Mouse (Mus musculus): ENCODE results near the gene Fam210b. TPM values are rescaled to one million over a fixed set of nuclear protein-coding genes. Genes with fewer than 3 reads are reported as not detected.

The Fam210b gene
- polyA plus RNA-seq, 1 experiment from 2014 or later, result 128 TPM

DNA sequence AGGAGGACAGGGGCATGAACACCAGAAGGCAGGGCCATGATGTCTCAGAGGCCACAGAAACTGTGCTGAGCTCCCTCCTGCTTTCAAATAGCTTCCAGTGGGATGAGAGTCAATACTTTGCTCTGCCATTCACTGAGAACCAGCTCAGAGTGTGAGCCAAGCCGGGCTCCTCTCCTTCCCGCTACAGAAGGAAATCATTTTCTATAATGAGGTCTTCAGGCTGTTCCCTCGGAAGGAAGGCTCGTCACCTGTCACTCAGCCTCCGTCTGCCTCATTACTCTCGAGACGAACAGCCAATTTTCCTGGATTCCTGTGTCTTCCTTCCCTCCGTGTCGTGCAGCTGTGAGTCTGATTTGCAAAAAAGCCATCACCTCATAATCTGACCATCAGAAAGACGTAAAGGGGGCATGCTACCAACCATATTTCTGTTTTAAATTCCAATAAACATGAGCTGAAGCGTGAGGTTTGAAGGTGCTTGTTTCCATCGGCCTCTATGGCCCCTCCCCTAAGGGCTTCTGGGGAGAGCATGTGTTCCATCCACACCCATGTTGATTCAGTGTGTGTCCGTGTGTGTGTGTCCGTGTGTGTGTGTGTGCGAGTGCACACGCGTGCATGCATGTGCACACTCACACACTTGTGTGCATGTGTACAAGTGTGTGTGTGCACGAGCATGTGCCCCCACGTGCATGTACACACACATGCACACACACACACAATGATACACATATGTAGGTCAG lies 7.0 kb upstream of the Fam210b start:
- H3K4me2 ChIP-seq, result no peak overlapping the region
- no peaks in the 10 kb centered on the region for H3K4me1 ChIP-seq
- peaks cover 13% of the 10 kb centered on the region; the same call in 1 of the 2 replicates for H3K27me3 ChIP-seq (replicated peaks)
- no peak overlapping the region for H3K9ac ChIP-seq
- no peak overlapping the region for H3K4me3 ChIP-seq
- H3K36me3 ChIP-seq, result no peaks in the 10 kb centered on the region
- WGBS (ENCODE audit: insufficient replicate concordance), result 77% methylated on average over 19 of the region's 19 CpGs
- no peak overlapping the region for H3K27ac ChIP-seq
- ATAC-seq, result no peak
- H3K9me3 ChIP-seq (replicated peaks), result 0 out of 2 replicates have a peak, but pooled peaks cover 4% of the 10 kb centered on the region

DNA sequence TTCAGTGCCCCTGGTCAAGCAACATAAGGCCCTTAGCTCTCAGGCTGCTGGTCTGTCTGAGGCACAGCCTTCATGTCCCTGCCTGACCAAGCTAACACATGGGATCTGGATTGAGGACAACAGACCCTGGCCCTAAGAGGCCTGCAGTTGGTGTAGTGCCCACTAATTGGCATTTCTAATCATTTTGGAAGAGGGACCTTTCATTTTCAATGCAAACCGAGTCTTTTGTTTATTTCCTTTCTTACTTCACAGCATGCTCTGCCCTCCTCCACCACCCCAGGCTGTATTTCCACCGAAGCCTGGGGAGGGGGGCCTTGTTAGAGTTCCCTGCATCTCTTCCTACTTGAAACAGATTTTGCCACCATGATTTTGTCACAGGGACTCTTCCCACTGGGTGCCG lies 4.4 kb upstream of the Fam210b start:
- Histone ChIP-seq H3K4me1 (peaks cover 15% of the 10 kb centered on the region), H3K36me3 (no peaks in the 10 kb centered on the region), H3K4me3 (no peak overlapping the region), H3K4me2 (no peak overlapping the region), H3K27me3 (replicated peaks) (peaks cover 8% of the 10 kb centered on the region; the same call in 1 of the 2 replicates), H3K9ac (no peak overlapping the region), H3K9me3 (replicated peaks) (0 out of 2 replicates have a peak, but pooled peaks cover 4% of the 10 kb centered on the region), H3K27ac (no peak overlapping the region)
- 57% methylated on average over 3 of the region's 3 CpGs for WGBS (ENCODE audit: insufficient replicate concordance)
- ATAC-seq, result no peak

GRCm38 (mm10) chr2:172341606-172342005 lies 3.8 kb upstream of the Fam210b start:
- ATAC-seq, result no peak
- no peaks in the 10 kb centered on the region for H3K36me3 ChIP-seq
- H3K4me2 ChIP-seq, result no peak overlapping the region
- peaks cover 17% of the 10 kb centered on the region for H3K4me1 ChIP-seq
- no peak overlapping the region for H3K4me3 ChIP-seq
- peaks cover 8% of the 10 kb centered on the region; the same call in 1 of the 2 replicates for H3K27me3 ChIP-seq (replicated peaks)
- H3K9ac ChIP-seq, result no peak overlapping the region
- 52% methylated on average over 5 of the region's 5 CpGs for WGBS (ENCODE audit: insufficient replicate concordance)
- no peak overlapping the region for H3K27ac ChIP-seq
- 0 out of 2 replicates have a peak, but pooled peaks cover under 1% of the 10 kb centered on the region for H3K9me3 ChIP-seq (replicated peaks)

GRCm38 (mm10) chr2:172343751-172344150 lies 1.6 kb upstream of the Fam210b start:
- H3K27me3 ChIP-seq (replicated peaks), result peaks cover 8% of the 10 kb centered on the region; the same call in 1 of the 2 replicates
- no peak overlapping the region for H3K27ac ChIP-seq
- H3K4me2 ChIP-seq, result no peak overlapping the region
- H3K36me3 ChIP-seq, result peaks cover 9% of the 10 kb centered on the region
- no peaks in the 10 kb centered on the region for H3K9me3 ChIP-seq (replicated peaks)
- H3K4me1 ChIP-seq, result peaks cover 38% of the 10 kb centered on the region
- H3K4me3 ChIP-seq, result no peak overlapping the region
- ATAC-seq, result no peak
- no peak overlapping the region; the same call in 1 of the 2 replicates for H3K9ac ChIP-seq
- WGBS (ENCODE audit: insufficient replicate concordance), result 88% methylated on average over 7 of the region's 7 CpGs

DNA sequence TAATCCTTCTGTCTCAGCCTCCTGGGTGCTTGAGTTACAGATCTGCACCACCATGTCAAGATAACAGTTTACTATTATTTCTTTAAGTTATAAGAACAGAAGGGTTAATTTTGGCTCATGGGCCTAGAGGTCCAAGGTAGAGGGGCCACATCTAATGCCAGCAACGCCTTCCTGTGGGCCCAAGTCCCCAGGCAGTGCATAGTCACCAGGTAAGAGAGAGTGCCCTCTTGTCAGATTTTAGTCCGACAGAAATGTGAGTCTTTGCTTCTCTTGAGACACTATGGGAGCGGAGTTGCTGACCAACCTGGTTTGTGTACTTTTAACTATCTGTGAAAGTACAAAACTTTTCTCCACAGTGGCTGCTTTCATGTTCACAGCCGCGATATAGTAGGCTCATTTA lies 696 bp upstream of the Fam210b start:
- peaks cover 48% of the 10 kb centered on the region for H3K4me1 ChIP-seq
- peaks cover 8% of the 10 kb centered on the region; the same call in 1 of the 2 replicates for H3K27me3 ChIP-seq (replicated peaks)
- no peaks in the 10 kb centered on the region for H3K9me3 ChIP-seq (replicated peaks)
- peak overlapping the region; percentile 51; the same call in 1 of the 2 replicates for H3K9ac ChIP-seq
- peak overlapping the region; percentile 75 for H3K27ac ChIP-seq
- H3K4me3 ChIP-seq, result peak overlapping the region; percentile 98
- peak overlapping the region; percentile 67 for H3K4me2 ChIP-seq
- no peak for ATAC-seq
- peaks cover 18% of the 10 kb centered on the region for H3K36me3 ChIP-seq
- WGBS (ENCODE audit: insufficient replicate concordance), result 36% methylated on average over 5 of the region's 5 CpGs

- Histone ChIP-seq H3K36me3 (peaks cover 34% of the 10 kb centered on the region), H3K4me1 (peaks cover 64% of the 10 kb centered on the region), H3K27ac (peak overlapping the region; percentile 97), H3K4me2 (peak overlapping the region; percentile 75), H3K27me3 (replicated peaks) (peaks cover 4% of the 10 kb centered on the region; the same call in 1 of the 2 replicates), H3K9me3 (replicated peaks) (no peaks in the 10 kb centered on the region), H3K4me3 (peak overlapping the region; percentile 98), H3K9ac (peak overlapping the region; percentile 99)
- ATAC-seq, result no peak
- 7% methylated on average over 31 of the region's 31 CpGs for WGBS (ENCODE audit: insufficient replicate concordance)
Observed at GRCm38 (mm10) chr2:172346034-172346929, 917 bp downstream of the Fam210b start.

DNA sequence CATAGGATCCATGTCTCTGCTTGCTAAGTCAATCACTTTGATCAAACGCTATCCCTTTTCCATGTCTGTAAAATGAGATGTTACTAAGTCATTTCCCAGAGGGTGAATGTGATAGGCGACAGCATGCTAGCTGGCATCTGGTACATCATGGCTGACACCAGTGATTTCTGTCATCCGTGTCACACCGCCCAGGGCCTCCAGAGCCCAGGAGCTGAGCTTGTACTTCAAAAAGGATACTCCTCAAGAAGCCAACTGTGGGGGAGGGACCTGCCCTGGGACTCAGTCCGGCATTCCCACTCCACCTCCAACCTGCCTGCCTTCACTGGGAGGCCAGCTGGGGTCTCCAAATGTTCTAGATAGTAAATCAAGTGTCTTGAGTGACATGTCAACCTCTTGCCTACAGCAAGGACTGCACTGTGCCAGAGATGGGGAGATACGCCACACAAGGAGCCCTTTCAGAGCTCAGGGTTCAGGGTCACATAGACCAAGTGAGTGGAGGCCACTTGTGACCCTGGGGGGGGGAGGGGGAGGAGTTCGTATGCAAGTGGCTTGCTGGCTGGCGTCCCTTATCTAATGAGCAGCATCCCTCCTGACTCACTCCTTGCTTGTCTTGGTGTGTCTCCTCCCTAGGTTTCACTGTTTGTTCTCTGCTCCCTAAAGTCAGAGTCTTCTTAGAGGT lies 1.7 kb downstream of the Fam210b start:
- Histone ChIP-seq H3K27me3 (replicated peaks) (peaks cover 4% of the 10 kb centered on the region; the same call in 1 of the 2 replicates), H3K36me3 (peaks cover 42% of the 10 kb centered on the region), H3K4me3 (peak overlapping the region; percentile 98), H3K27ac (peak overlapping the region; percentile 97), H3K9ac (peak overlapping the region; percentile 99), H3K4me1 (peaks cover 72% of the 10 kb centered on the region), H3K4me2 (peak overlapping the region; percentile 75), H3K9me3 (replicated peaks) (no peaks in the 10 kb centered on the region)
- WGBS (ENCODE audit: insufficient replicate concordance), result 40% methylated on average over 8 of the region's 8 CpGs
- peak; percentile 75 for ATAC-seq

DNA sequence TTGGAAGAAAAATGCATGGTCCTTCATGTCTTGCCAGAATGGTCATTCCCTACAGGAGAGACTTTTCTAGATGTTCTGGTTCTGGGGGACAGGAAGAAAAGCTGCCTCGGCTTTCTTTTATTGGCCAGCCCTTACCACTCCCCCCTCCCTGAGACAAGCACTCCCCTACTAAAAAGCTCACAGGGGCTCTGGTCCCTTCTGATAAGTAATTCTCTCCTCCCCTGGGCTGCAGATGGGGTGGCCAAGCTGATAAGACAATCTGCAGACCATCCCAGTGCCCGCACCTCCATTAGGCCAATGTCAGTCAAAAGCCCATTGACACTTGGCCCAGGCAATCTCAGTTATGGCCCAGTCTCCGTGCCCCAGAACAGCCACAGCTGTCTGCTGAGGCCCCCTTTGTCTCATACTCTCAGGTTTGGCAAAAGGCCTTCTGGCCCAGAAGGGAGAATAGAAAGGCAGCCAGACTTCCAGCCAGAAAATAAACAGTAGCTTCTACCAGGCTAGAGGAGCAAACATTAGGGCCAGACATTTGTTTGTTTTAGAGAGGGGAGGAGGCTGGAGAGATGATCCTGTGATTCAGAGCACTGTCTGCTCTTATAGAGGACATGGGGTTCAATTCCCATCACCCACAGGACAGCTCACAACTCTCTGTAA lies 3.1 kb downstream of the Fam210b start:
- 8% methylated on average over 3 of the region's 3 CpGs for WGBS (ENCODE audit: insufficient replicate concordance)

DNA sequence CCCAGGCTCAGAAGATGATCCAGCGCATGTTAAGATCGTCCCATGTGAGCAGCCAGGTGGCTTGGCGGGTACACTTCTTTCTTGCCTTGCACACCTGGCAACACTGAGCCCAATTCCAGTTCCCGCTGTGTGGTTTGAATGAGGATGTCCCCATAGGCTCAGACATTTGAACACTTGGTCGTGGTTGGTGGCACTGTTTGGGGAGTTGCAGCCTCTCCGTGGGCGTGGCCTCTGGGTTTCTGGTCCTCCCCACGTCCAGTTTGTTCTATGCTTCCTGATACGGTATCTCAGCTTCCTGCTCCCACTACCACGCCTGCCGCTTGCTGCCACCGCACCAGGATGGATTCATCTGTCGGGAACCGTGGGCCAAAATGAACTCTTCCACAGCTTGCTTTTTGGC lies 4.4 kb downstream of the Fam210b start:
- Histone ChIP-seq H3K4me2 (peak overlapping the region; percentile 75), H3K9ac (peak overlapping the region; percentile 99), H3K27ac (peak overlapping the region; percentile 97), H3K4me3 (peak overlapping the region; percentile 98), H3K4me1 (peaks cover 69% of the 10 kb centered on the region), H3K9me3 (replicated peaks) (no peaks in the 10 kb centered on the region), H3K36me3 (peaks cover 69% of the 10 kb centered on the region), H3K27me3 (replicated peaks) (no peaks in the 10 kb centered on the region)
- WGBS (ENCODE audit: insufficient replicate concordance), result 56% methylated on average over 14 of the region's 14 CpGs
- ATAC-seq, result no peak

More for the DNA sequence above, 3.1 kb downstream of the Fam210b start:
- H3K4me2 ChIP-seq, result peak overlapping the region; percentile 75
- H3K36me3 ChIP-seq, result peaks cover 56% of the 10 kb centered on the region
- H3K9me3 ChIP-seq (replicated peaks), result no peaks in the 10 kb centered on the region
- H3K4me1 ChIP-seq, result peaks cover 80% of the 10 kb centered on the region
- H3K9ac ChIP-seq, result peak overlapping the region; percentile 99
- H3K27ac ChIP-seq, result peak overlapping the region; percentile 97
- peak; percentile 77 for ATAC-seq
- H3K27me3 ChIP-seq (replicated peaks), result no peaks in the 10 kb centered on the region
- peak overlapping the region; percentile 98 for H3K4me3 ChIP-seq

DNA sequence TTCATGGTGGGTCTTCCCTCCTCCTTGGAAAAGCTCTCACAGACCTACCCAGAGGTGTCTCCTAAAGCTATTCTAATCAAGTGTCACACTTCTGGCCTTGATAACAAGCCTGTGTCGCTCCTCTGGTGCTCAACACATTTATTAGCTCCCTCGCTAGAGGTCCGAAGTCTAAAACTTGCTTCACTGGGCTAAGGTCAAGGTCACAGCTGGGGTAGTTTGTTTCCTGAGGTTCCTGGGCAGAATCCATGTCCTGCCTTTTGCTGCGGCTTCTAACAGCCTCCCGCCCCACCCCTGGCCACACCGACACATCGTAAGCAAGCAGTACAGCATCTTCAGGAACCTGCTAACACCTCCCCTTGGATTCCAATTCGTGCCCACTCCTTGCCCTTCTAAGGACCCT lies 5.4 kb downstream of the Fam210b start:
- no peaks in the 10 kb centered on the region for H3K9me3 ChIP-seq (replicated peaks)
- H3K27me3 ChIP-seq (replicated peaks), result no peaks in the 10 kb centered on the region
- peak overlapping the region; percentile 33 for H3K9ac ChIP-seq
- peaks cover 66% of the 10 kb centered on the region for H3K4me1 ChIP-seq
- peak overlapping the region; percentile 75 for H3K4me2 ChIP-seq
- no peak for ATAC-seq
- peaks cover 79% of the 10 kb centered on the region for H3K36me3 ChIP-seq
- peak overlapping the region; percentile 97 for H3K27ac ChIP-seq
- WGBS (ENCODE audit: insufficient replicate concordance), result 59% methylated on average over 8 of the region's 8 CpGs
- H3K4me3 ChIP-seq, result peak overlapping the region; percentile 98

DNA sequence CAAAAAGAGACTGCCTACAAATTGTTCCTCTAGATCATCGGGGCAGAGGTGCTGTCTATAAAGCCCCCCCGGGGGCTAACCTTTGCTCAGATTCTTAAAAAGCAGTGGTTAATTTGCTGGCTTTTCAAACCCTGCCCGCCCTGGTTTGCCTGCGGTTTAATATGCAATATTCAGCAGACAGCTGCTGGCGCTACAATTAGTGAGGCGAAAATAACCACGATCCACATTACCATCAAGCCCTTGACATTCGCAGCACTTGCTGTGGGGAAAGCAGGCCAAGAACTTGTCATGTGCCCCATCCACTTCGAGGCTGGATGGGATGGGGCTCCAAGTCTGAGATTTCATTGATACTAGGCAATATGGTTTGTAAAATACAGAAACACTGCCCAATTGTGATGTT lies 7.9 kb downstream of the Fam210b start:
- WGBS (ENCODE audit: insufficient replicate concordance), result 87% methylated on average over 9 of the region's 9 CpGs
- Histone ChIP-seq H3K27me3 (replicated peaks) (no peaks in the 10 kb centered on the region), H3K9ac (no peak overlapping the region), H3K4me3 (no peak overlapping the region), H3K4me1 (peaks cover 47% of the 10 kb centered on the region), H3K36me3 (peaks cover 98% of the 10 kb centered on the region), H3K4me2 (no peak overlapping the region), H3K27ac (no peak overlapping the region), H3K9me3 (replicated peaks) (no peaks in the 10 kb centered on the region)
- no peak for ATAC-seq
